Mouse (Mus musculus) WW6 (cell line): ENCODE measurements around the gene Nt5c.
"Not testable (repeated sequence)": the region's sequence is repeated elsewhere in the genome, so short reads cannot be mapped to it uniquely, and the experiment has no call there.

Source experiments
- DNase-seq: peaks from one replicate; pipeline ENCODE4 v3.0.0-alpha.2; 2013; ENCODE audit warnings: low read depth, low spot score

Gene Nt5c

DNA sequence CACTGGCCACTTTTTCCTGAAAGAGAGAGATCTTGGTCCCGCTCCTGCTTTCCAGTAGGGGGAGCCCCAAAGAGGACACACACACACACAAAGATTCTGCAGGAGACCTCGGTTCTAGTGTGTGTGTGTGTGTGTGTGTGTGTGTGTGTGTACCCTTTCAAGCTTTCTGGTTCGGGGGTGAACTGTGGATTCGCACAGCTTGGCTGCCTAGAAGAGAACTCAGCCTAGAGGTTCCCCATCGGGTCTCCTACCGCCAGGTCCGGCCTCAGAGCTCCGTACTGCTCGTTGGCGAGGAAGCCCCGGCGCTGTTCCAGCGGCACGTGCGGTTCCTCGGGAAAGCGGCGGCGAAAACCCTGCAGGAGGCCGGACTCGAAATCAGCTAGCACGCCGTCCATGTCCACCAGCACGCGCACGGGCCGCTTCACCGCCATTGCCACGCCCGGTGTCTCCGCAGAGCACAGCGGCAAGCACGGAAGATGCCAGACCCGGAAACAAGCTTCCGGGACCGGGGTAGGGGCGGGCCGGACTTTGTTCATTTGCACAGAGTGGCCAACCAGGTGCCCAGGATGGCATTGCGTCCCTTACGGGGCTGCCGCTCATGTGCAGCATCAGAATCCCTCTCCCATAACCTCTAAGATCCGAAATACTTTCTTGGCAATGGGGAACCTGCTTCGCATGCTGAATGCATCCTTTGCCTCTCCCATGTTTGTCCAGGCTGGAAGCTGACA, at the start of gene Nt5c:
Gene Nt5c (minus strand): TSS at position 507 of the 728 bp plus-strand sequence.
- DNase-seq = peak; percentile 58

- no peak for DNase-seq
These were observed 46.4 kb upstream of the Nt5c start for GRCm38 (mm10) chr11:115538045-115538444.

DNA sequence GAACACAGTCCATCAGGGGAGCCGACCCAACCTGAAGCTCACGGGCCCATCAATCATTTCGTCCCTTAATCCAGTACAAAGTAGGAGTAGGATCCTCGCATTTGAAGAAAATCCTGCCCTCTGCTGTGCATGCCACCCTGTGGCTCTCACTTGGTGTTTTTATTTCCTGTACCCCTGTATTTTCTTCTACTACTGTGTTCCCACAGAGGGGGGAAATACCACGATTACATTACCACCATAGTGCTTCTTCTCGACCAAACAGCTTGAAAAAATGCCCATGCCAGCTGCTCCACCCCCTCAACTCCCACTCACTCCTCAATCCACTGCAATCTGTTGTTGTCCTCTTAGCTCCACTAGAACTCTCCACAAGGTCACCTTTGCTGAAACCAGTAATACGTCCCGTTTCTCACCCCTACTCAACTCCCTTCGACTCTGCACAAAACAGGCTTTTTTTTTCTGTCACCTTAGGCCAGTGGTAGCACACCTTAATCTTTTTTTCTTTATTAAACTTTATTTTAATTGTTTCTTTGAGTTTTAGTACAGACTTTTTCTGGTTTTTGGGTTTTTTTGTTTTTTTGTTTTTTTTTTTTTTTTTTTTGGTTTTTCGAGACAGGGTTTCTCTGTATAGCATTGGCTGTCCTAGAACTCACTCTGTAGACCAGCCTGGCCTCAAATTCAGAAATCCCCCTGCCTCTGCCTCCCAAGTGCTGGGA, 45.4 kb upstream of the Nt5c start:
- no peak for DNase-seq

- peak; percentile 98 for DNase-seq
These were observed 44.5 kb upstream of the Nt5c start, which contains the start of gene Sumo2 for GRCm38 (mm10) chr11:115536038-115536681. Gene Sumo2 (minus strand): TSS chr11:115536276.

- no peak for DNase-seq
These were observed 43.9 kb upstream of the Nt5c start for GRCm38 (mm10) chr11:115535401-115536037.

DNA sequence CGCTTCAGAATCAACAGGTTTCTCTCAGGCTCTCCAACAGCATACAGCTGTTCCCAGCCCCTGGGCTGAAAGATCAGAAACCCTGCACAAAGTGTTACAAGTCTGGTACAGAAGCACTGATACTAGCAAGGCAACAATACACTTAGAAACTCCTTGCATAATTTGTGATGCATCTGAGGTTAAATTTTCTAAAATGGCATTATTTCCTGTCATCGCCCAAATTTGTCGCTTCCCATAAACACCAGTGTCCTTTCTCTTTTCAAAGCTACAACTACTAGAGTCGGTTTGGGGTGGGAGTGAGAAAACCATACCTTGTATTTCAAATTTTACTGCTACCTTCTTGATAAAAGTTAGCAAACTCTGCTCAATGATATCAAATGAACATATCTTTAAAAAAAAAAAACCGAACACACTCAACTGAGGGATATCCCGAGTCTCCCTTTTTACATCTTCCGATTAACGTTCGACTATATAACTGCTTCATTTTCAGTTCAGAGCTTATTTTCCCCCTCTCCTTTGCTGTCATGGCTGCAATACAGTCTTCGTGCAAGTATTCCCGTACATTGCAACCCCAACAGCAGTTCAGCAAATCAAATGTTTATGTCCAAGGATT, 43.2 kb upstream of the Nt5c start:
- DNase-seq = no peak

DNA sequence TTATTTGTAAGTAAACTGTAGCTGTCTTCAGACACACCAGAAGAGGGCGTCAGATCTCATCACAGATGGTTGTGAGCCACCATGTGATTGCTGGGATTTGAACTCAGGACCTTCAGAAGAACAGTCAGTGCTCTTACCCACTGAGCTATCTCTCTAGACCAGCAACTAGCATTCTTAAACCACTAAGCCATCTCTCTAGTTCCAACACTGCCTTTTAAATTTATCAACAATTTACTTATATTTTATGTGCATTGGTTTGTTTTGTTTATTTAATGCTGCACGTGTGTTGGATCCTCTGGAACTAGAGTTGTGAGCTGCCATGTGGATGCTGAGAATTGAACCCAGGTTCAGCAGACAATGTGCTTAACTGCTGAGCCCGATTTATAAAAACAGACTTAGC, 34.8 kb upstream of the Nt5c start:
- DNase-seq = not testable (repeated sequence)

GRCm38 (mm10) chr11:115522703-115523102, 31.0 kb upstream of the Nt5c start:
- no peak for DNase-seq

GRCm38 (mm10) chr11:115522238-115522637, 30.6 kb upstream of the Nt5c start:
- DNase-seq = no peak

DNA sequence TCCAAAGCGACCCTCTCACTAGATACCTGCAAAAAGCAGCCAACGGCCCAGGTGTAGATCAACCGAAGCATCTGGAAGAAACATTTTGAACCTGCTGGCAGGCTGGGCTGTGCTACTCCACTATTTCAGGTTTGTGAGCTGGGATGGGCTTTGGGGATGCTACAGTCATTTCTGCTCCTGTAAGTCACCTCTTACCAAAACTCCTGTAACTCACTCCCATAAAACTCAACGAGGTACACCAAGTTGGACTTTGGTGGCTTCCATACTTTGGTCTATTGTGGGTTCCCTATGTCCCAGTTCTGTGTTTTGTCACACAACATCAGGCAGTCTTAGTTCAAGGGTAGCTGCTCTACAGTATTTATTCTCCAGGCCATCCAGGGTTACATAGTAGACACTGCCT, 29.4 kb upstream of the Nt5c start:
- DNase-seq = no peak

DNA sequence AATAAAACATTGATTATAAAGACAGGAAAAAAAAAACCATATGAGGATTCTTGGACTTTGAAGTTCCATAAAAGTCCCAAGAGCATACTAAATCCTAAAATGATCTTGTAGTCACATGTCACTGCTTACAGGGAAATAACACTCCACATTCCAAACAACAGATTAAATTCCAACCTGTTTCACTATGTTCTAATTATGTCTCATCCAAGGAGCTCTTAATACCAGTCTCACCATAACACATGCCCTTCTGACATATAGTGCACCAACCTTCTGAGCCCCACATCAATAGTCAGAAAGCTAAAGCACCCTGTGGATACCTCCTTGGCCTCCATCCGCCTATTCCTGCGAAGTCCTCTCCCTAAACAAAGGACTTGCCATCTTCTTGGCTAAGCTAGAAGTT, 28.6 kb upstream of the Nt5c start:
- DNase-seq = no peak

- no peak for DNase-seq
These were observed 27.9 kb upstream of the Nt5c start for GRCm38 (mm10) chr11:115519581-115519980.

- DNase-seq = no peak
These were observed 27.0 kb upstream of the Nt5c start for GRCm38 (mm10) chr11:115518693-115519092.

DNA sequence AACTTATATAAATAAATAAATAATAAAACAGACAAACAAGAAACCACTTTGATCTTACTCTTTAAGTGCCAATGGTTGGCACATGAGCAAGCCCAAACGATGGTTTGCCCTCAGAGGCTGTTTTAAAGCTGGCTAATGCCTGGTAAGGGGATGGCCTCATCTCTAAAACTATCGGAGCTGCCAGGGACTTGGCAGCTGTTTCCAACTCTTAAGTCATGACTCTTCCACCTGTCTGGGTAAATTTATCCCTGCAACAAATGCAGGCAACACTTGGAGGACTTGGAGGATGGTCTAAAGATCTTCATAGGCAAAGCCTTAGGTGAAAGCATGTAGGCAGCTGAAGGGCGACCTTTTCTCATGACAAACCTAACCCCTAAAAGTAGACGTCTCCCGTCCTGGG, 25.3 kb upstream of the Nt5c start:
- no peak for DNase-seq

GRCm38 (mm10) chr11:115515021-115515420, 23.4 kb upstream of the Nt5c start:
- DNase-seq = no peak

GRCm38 (mm10) chr11:115514238-115514663, 22.6 kb upstream of the Nt5c start, which contains the start of gene Jpt1:
Gene Jpt1 (minus strand): TSS chr11:115514387.
- peak; percentile 92 for DNase-seq

DNA sequence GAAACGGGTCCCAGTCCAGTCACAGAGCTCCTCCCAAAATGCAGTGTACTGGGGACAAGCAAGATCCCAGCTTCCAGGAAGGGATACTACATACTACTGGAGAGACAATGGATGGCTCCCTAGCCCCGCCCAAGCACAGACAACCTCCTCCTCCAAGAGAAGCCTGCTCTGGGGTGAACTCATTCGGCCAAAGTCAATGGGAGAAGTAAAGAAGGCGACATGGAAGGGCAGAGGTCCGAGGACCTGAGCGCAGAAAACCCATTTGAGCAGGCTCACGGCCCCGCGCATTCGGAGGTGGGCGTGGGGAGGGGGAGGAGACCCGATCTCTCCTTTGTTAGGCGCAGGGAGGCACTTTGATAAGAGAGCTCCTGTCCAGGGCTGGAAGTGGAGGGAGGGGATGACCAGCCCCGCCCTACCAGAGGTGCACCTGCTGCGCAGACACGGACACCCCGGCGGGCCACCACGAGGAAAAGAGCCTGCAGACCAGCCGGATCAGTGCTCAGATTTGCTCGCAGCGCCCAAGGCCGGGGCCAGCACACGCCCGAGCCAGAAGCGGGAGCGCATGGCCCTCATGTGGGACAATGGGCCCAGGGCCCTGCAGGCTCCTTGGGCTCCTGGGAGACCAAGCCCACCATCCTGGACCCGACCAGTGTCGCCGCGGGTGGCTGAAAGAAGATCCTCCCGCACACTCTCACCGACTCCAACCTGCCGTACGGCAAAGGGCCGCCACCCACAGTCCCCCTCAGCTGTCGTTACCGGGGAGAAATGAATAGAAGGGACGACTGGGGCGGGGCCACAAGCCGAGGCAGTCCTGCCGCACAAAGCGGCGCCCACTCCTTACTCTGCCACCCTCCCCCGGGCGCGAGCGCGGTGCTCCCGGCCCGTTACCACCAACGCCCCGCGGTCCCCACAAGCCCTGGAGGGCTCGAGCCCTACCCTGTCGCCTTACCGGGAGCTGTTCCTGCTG, 21.9 kb upstream of the Nt5c start:
- no peak for DNase-seq

- no peak for DNase-seq
These were observed 20.9 kb upstream of the Nt5c start for GRCm38 (mm10) chr11:115512407-115513183.

GRCm38 (mm10) chr11:115512004-115512403, 20.3 kb upstream of the Nt5c start:
- no peak for DNase-seq

- no peak for DNase-seq
These were observed 19.5 kb upstream of the Nt5c start for GRCm38 (mm10) chr11:115511121-115511520.
